8 mouse cellular contexts compared by ENCODE assay signal in the genomic region with DNA sequence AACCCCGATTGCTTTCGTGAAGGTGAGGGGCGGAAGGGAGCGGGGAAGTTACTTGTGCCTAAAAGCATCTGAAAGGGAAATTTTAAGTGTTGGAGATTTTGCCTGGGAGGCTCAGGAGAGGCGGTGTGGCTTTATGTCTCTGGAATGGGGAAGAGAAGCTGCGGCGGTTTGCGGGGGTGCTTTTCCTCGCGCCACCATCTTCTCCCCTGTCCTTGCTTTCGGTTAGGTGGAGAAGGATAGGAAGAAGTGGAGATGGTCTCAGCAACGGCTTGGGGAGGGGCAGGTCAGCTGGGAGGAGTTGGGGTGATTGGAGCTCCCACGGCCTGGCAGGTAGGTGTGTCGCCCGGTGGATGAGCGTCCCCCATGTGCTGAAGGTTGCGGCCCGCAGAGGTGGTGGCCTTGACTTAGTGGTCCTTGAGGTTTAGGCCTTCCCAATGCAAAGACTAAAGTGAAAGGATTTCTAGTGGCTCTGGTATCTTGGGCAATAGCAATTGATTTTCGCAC. TPM values are rescaled to one million over a fixed set of nuclear protein-coding genes. Genes with fewer than 3 reads are reported as not detected.
DNase-seq lines count a peak whose midpoint lies in the region; ATAC-seq and TF ChIP-seq lines count a peak whose summit lies in the region.

No protein-coding gene starts in this region.

- WGBS in heart, embryonic 15.5 days, result under 1% methylated on average over 19 of the region's 19 CpGs
- under 1% methylated on average over 19 of the region's 19 CpGs for WGBS in liver, adult 2 months

- H3K36me3 ChIP-seq in heart, embryonic 15.5 days, result peaks cover 6% of the 10 kb centered on the region; the same call in 1 of the 2 replicates
- H3K36me3 ChIP-seq in liver, adult 2 months (ENCODE audit: control insufficient read depth, insufficient read depth, low read length), result peaks cover 11% of the 10 kb centered on the region
- H3K36me3 ChIP-seq in myocyte (ENCODE audit: control insufficient read depth, insufficient read depth), result peaks cover 24% of the 10 kb centered on the region

- ATAC-seq in heart, embryonic 15.5 days (replicated peaks; ENCODE audit: insufficient number of reproducible peaks, insufficient read depth, low FRiP score, low read depth), result no peak

- no peaks in the 10 kb centered on the region for H3K9me3 ChIP-seq in heart, embryonic 15.5 days (replicated peaks)

- peak overlapping the region; percentile 95 for H3K9ac ChIP-seq in heart, embryonic 15.5 days
- peak overlapping the region; percentile 81 for H3K9ac ChIP-seq in liver, adult 2 months (ENCODE audit: low read depth, low read length)

- H3K4me3 ChIP-seq in heart, embryonic 15.5 days, result peak overlapping the region; percentile 76
- H3K4me3 ChIP-seq in liver, adult 2 months (ENCODE audit: insufficient read depth, low read depth, low read length), result peak overlapping the region; percentile 92
- H3K4me3 ChIP-seq in myocyte, result peak overlapping the region; percentile 95

- DNase-seq in left cerebral cortex, adult 8-10 months (ENCODE audit: low spot score in 2 of 2), result peak; percentile 41 to 48
- no peak for DNase-seq in left cerebral cortex, postnatal 36 days (ENCODE audit: low spot score in 2 of 2)
- DNase-seq in NIH3T3 (ENCODE audit: low read depth), result peak; percentile 52
- DNase-seq in cerebellum, adult 9-11 months, result peak; percentile 72
- no peak for DNase-seq in liver, adult 2 months (ENCODE audit: extremely low read depth, low read depth, low spot score)
- DNase-seq in urinary bladder, adult 2 months (ENCODE audit: low spot score), result no peak

- no peaks in the 10 kb centered on the region for H3K27me3 ChIP-seq in heart, embryonic 15.5 days
- H3K27me3 ChIP-seq in liver, adult 2 months (ENCODE audit: control insufficient read depth, insufficient read depth, low read length), result no peaks in the 10 kb centered on the region
- no peaks in the 10 kb centered on the region for H3K27me3 ChIP-seq in myocyte (ENCODE audit: control insufficient read depth, insufficient read depth, insufficient read length)

- H3ac ChIP-seq in myocyte (ENCODE audit: control insufficient read depth, insufficient read length), result peak overlapping the region; percentile 93

- H3K4me1 ChIP-seq in heart, embryonic 15.5 days (replicated peaks), result peaks cover 43% of the 10 kb centered on the region
- H3K4me1 ChIP-seq in liver, adult 2 months (ENCODE audit: control insufficient read depth, insufficient read depth, low read length), result peaks cover 5% of the 10 kb centered on the region; the same call in 1 of the 2 replicates

- H3K79me2 ChIP-seq in liver, adult 2 months (ENCODE audit: control insufficient read depth, insufficient read depth, low read length), result peaks cover 19% of the 10 kb centered on the region; the same call in 1 of the 2 replicates
- H3K79me2 ChIP-seq in myocyte (ENCODE audit: control insufficient read depth, insufficient read depth), result peaks cover 78% of the 10 kb centered on the region

- intact Hi-C loops in left cerebral cortex, postnatal 36 days (cut with DNase I), result no loop called here

- H3K4me2 ChIP-seq in heart, embryonic 15.5 days, result peak overlapping the region; percentile 83
- H3K4me2 ChIP-seq in myocyte (ENCODE audit: low read depth), result peak overlapping the region; percentile 75

- H3K27ac ChIP-seq in heart, embryonic 15.5 days, result peak overlapping the region; percentile 96
- H3K27ac ChIP-seq in liver, adult 2 months (replicated peaks; ENCODE audit: insufficient read depth, low read depth, low read length), result peak overlapping the region; percentile 49

- no peak for TF ChIP-seq CTCF in liver, adult 2 months (IDR thresholded peaks at IDR 0.05; ENCODE audit: low read depth, low read length)

- no peak for TF ChIP-seq POLR2A in liver, adult 2 months (IDR thresholded peaks at IDR 0.05; ENCODE audit: extremely low read depth, insufficient read depth, low read length)
- no peak for TF ChIP-seq POLR2A in myocyte (IDR thresholded peaks at IDR 0.05; ENCODE audit: insufficient read length, low read depth)

TF ChIP-seq in myocyte, 11 proteins besides CTCF, POLR2A, EP300 and RAD21:
- TF ChIP-seq CEBPB (IDR thresholded peaks at IDR 0.05; ENCODE audit: insufficient read depth, poor library complexity, severe bottlenecking) (no peak), TCF3 (IDR thresholded peaks at IDR 0.05; ENCODE audit: insufficient read length, low read depth) (no peak), POLR2AphosphoS2 (IDR thresholded peaks at IDR 0.05; ENCODE audit: insufficient read length, low read depth) (no peak), MAX (IDR thresholded peaks at IDR 0.05; ENCODE audit: low read depth) (no peak), REST (IDR thresholded peaks at IDR 0.05; ENCODE audit: insufficient read depth, insufficient read length) (no peak)

RNA-seq across cellular contexts. Expression of gene Enoph1, which starts 0.5 kb away (rescaled TPM):
- 10 to 100 TPM; 47.3 to 54.4 (median 52.2) TPM for total RNA-seq in left cerebral cortex, adult 8-10 months (2022)
- total RNA-seq in left cerebral cortex, postnatal 36 days (2021), result 10 to 100 TPM; 51.6 to 54.5 TPM
- 22.7 and 28.7 TPM in 2 replicates for polyA plus RNA-seq in heart, embryonic 15.5 days (2015; fragmentation: Nextera tagmentation; extraction: Ambion mirVana)
- 5.9 and 6.2 TPM in 2 replicates for total RNA-seq in liver, adult 2 months (2014; rRNA removed)
- 6.2 and 7.3 TPM in 2 replicates for polyA plus RNA-seq in liver, adult 2 months (2012; rRNA removed)
- 8.2 TPM for polyA plus RNA-seq in myocyte (2012; fragmentation: generic; extraction: Trizol)
- polyA plus RNA-seq in urinary bladder, adult 2 months (2012; rRNA removed), result 25.4 and 28.2 TPM in 2 replicates

RNA-seq across cellular contexts. Expression of gene Hnrnpdl, which starts 0.9 kb away (rescaled TPM):
- total RNA-seq in left cerebral cortex, adult 8-10 months (2022), result 100 to 1,000 TPM; 163 to 200 (median 198) TPM
- 100 to 1,000 TPM; 158 to 173 TPM for total RNA-seq in left cerebral cortex, postnatal 36 days (2021)
- 77.5 and 93.8 TPM in 2 replicates for polyA plus RNA-seq in heart, embryonic 15.5 days (2015; fragmentation: Nextera tagmentation; extraction: Ambion mirVana)
- total RNA-seq in liver, adult 2 months (2014; rRNA removed), result 46.9 and 51.4 TPM in 2 replicates
- polyA plus RNA-seq in liver, adult 2 months (2012; rRNA removed), result 22.5 and 28.9 TPM in 2 replicates
- polyA plus RNA-seq in myocyte (2012; fragmentation: generic; extraction: Trizol), result 45.4 TPM
- polyA plus RNA-seq in urinary bladder, adult 2 months (2012; rRNA removed), result 194 and 254 TPM in 2 replicates

Comparison
In these comparisons a context has a peak if more than half of its experiments do, and no peak if none do; other contexts are left out.
1. DNase-seq: peak in left cerebral cortex, adult 8-10 months (2 of 2), NIH3T3 (single experiment) and cerebellum, adult 9-11 months (single experiment); none in left cerebral cortex, postnatal 36 days (0 of 2), liver, adult 2 months (single experiment) and urinary bladder, adult 2 months (single experiment).
2. Peak in every context shown above with its lines, with median percentiles within 50 percentile points of each other: H3K4me3 ChIP-seq.